Mouse (Mus musculus) kidney, postnatal 36 days (tissue): ENCODE measurements around the gene Atp2a3.

Experiments used
- DNase-seq, 2 experiments: peaks; one replicate each; pipeline ENCODE4 v3.0.0; 2021 to 2022; ENCODE audit warnings: mixed read lengths in 2 of 2

The Atp2a3 gene

DNA sequence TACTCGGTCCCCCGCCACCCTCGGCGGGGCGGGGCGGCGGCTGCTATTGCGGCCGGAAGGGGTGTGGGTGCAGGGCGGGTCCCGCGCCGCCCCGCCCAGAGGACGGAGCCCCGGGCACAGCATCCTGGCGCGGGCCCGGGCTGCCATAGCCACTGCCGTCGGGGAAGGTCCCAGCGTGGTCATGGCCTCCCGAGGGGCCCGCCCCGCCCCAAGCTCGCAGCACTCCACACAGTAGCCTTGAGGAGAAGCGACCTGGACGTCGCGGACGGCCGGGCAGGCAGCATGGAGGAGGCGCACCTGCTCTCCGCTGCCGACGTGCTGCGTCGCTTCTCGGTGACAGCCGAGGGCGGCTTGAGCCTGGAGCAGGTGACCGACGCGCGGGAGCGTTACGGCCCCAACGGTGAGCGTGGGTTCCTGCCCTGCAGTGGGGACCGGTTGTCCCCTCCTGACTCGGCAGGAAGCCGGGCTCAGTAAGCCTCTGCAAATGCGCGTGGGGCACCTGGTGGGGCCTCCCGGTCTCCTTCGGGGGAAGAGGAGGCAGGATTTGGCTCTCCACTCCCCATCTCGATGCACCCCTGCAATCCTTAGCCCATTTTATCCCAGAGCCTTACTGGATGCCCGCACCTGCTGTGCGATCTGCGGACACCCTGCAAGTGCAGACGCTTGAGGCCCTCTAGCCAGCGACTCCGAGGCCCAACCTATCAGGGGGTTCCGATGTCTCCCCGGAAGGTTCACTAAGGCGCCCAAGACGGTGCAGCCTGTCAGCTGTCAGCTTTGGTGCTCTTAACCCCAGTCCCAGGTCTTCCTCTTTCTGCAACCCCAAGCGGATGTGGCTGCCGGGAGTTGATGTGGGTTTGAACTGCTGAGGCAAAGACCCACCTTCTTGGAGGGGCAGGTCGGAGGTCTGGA lies at the start of gene Atp2a3:
Atp2a3 (plus strand) TSS at position 98 of the 909 bp plus-strand sequence.
- peak in 1 of 2 experiments; percentile 57 for DNase-seq

DNA sequence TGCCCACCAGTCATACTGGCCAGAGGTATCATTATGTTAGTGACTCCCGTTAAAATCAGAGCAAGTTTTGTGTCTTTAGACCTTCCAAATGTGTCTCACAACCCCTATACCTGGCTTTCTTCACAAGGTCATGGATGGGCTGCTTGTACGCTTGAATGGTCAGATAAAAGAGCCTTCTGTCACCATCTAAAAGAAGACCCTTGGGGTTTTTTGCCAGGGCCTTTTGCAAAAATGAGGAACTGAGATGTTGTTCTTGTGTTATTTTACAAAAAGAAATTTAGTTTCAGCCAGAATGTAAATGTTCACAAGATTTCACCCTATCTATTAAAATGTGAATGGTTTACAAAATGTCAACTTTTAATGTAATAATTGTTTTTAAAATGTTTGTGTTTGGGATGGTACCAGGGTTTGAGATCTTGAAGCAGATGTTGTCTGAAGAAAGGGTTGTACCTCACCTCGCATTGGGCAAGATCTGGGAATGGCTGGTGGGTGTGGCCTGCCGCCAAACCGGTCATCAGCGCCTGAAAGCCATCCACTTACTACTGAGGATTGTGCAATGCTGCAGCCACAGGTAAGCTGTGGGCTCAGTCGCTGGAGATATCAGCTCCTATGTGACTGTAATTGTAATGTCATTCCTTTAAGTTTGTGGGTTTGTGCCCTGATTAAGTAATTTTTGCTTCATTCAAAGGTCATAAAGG lies 43.5 kb upstream of the Atp2a3 start:
- no peak for DNase-seq

GRCm38 (mm10) chr11:72923116-72923515 lies 37.9 kb upstream of the Atp2a3 start:
- peak; percentile 42 to 45 for DNase-seq

- no peak for DNase-seq
These were observed 36.5 kb upstream of the Atp2a3 start for GRCm38 (mm10) chr11:72924458-72924857.

DNA sequence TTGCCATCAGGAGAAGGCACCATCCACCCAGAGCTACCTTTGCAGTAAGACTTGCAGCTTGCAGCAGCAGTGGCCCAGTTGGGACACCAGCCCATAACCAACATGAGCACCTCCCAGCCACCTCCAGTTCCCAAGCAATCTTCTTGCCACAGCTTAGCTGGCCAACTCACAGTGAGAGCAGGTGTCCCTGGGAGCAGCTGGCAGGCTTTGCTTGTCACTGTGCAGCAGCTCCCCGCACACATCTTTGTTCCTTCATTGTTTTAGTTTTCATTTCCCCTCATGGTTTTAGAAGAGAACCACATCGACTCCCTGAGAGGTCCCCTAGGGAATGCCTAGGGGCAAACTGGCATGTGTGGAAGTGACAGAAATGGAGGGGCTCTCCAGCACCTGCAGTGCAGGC lies 35.9 kb upstream of the Atp2a3 start:
- no peak for DNase-seq

DNA sequence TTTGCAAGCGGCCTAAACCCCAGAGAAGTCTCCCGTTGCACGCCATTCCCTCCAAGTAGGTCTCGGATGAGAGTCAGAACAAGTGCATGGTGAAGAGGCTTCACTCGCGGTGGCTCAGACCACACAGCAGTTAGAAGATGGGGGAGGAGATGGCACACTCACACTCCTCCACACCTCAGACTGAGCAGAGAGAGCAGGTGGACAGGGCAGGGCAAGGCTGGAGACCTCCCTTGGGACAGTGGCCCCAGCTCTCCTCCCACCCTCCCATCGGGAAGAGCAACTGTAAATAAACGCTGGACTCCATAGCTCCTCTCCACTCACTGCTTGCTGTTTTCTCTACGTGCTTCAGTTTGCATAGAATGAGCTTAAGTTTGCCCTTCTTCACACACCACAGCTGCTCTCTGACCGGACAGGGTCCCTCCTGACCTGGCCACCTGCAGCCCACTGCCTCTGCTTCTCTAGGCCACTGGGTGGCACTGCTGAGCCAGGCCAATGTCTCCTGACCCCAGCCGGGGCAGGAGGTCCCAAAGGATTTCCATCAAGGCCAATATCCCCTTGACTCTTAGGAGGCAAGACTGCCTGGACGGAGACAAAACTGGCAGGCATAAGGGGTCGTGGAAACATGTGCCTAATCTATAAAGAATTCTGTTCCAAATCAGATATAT lies 34.6 kb upstream of the Atp2a3 start:
- DNase-seq = peak; percentile 61 to 86

DNA sequence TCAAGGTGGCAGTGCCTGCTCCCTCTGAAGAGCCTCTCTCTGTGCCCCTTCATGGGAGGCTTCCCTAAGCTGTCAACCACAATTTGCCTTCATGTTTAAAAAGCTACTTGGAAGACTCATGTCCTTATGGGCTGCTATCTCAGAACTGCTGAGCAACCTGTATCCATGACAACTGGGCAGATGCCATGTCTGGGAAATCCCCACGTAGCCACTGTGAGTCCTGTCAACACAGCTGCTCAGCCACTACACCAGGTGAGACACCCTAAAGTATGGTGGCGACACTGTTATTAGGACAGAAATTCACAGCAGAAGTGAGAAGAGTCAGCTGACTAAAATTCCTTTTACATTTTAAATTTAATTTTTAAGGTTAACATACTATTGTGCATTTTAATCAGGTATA lies 32.5 kb upstream of the Atp2a3 start:
- no peak for DNase-seq

DNA sequence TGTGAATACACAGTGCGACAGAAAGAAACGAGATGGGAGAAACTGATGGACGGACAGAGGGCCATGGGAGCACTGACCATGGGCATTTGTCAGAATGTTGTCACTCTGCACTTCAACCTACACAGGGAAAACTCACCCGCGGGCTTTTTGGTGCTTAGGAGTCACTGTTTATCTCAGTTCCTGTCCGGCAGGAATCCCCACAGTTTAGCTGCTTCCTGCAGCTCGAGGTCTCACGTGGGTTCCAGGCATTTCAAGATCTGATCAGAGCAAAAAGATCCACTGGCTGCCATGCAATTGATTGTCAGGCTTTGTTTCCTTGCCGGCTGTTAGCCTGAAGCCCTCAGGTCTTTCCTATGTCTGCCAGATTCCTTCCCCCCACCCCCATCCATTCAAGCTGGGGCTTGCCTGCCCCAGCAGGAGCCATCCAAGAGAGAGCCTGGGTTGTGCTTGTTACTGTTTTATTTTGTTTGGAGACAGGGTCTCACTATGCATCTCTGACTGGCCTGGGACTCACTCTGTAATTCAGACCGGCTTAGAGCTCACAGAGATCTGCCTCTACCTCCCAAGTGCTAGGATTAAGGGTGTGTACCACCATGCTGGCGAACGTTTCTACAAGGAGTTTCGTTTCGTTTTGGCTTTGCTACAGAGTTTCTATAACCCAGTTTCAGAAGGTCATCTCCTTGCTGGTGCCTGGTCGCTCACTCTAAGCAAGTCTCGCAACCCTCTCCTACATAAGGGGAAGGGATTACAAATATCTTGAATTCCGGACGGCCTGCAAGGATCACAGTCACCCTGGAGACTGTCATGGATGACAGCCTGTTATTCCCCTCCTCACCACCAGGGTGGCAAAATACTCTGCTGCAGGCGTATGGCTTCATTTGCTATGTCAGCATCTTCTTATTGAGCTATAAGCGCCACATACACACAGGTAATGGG lies 20.5 kb upstream of the Atp2a3 start:
- DNase-seq = peak; percentile 38 to 69

GRCm38 (mm10) chr11:72944996-72945793 lies 15.8 kb upstream of the Atp2a3 start:
- peak; percentile 60 to 67 for DNase-seq

DNA sequence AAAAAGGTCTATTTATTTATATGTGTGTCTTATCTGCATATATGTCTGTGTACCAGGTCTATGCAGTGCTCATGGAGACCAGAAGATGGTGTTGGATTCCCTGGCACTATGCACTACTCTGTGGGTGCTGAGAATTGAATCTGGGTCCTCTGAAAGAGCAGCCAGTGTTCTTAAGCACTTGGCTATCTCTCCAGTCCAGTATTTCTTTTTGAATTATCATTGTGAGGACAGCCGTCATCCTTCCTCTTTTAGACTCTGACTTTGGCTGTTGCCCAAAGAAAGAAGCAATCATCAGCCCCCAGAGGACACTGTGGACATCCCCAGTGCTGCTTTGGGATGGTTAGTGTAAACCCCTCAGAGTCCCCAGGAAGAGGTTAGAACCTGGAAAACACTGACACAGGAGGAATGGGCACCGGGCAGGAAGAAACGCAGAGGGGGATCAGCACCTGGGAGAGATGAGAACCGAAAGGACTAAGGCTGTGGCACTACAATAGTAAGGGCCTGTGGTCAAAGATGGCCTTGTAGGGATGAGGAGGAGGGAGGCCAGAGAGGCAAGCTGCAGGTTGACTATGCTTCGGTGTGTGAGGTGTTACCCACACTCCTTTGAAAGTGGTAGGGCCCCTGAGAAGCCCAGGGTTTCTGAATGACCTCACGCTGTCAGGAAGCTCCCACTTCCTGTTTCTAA lies 15.0 kb upstream of the Atp2a3 start:
- peak in 1 of 2 experiments; percentile 39 for DNase-seq

DNA sequence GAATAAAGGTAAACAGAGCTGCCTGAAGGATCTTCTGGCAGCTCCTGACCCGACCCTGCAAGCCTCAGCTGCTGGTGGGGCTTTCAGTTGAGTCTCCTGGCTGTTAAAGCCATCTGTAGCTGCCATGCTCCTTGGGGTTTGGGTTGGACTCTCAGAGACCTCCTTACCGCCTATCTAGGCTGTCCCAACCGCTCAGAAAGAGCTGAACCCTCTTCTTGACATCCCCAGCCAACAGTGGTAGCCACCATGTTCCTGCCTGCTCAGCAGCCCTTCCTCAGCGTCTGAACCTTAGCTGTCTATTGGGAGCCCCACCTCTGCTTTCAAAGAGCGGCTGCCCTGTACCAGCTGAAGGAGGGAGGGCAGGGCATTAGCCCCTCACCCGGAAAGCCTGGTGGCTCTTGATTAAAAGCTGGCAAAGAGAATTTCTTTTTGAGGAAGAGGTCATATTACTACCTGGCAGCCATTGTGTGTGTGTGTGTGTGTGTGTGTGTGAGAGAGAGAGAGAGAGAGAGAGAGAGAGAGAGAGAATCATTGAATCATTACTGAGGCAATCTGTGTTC lies 14.3 kb upstream of the Atp2a3 start:
- DNase-seq = peak in 1 of 2 experiments; percentile 30

GRCm38 (mm10) chr11:72947840-72948239 lies 13.1 kb upstream of the Atp2a3 start:
- DNase-seq = no peak

- DNase-seq = no peak
These were observed 12.7 kb upstream of the Atp2a3 start for GRCm38 (mm10) chr11:72948254-72948653.

GRCm38 (mm10) chr11:72951137-72952000 lies 9.6 kb upstream of the Atp2a3 start:
- peak; percentile 45 to 46 for DNase-seq

- peak; percentile 63 to 76 for DNase-seq
These were observed 8.7 kb upstream of the Atp2a3 start for GRCm38 (mm10) chr11:72952226-72952625.

DNA sequence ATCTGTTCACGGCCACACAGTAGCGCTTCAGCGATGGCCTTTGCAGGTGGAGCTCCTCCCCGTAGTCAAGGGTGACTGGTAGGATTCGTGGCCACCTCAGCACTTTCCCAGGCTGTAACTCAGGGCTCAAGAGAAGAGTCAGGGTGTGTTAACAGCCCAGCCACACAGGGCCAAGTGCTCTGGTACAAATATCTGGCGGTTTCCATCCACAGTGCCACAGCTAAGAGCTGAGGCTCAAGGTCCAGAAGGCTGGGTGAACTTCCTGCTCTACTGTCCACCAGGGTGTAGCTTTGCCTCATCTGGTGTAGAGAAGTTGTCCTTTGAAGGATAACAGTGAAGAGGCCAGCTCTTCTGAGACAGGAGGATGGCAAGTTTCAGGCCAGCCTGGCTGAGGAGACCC lies 8.3 kb upstream of the Atp2a3 start:
- peak; percentile 15 to 33 for DNase-seq

DNA sequence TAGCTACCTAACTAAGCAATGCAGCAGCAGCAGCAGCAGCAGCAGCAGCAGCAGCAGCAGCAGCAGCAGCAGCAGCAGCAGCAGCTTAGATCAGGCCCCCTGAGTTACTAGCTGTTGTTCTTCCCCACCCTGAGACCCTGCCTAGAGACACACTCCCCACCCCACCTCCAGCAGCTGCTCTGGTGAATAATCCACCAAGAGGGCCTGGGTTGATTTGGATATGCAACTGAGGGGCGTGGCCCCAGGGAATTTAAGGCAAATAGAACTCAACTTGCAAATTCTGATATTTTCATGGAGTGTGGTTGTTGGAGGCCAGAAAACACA lies 7.9 kb upstream of the Atp2a3 start:
- DNase-seq = peak in 1 of 2 experiments; percentile 27

DNA sequence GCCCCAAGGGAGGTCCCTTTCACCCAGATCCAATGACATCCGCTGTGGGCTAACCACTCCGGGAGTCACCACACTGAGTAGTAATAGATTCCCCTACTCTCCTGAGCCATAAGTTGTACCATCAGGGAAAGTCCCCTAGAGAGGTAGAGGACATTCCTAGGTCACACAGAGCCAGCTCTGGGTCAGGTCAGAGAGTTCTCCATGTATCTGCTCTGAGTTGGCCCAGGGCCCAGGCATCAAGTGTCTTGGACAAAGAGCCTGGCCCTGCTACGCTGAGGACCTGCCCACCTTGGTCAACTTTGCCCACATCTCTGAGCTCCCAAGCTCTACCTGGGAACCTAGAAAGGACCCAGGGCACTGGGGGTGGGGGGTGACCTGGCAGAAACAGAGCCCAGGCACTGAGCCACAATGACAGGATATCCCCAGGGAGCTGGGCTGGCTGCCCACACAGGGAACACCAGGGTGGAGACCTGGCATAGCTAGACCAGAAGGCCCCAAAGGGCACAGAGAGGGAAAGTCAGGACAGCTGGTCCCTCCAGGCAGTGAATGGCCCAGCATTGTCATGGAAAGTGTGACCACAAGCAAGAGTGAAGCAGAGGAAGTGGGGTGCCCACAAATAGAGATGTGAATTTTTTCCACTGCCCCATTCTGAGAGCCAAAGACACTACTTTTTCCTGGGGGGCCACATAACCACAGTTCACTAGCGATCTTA lies 7.4 kb upstream of the Atp2a3 start:
- peak; percentile 82 to 85 for DNase-seq

DNA sequence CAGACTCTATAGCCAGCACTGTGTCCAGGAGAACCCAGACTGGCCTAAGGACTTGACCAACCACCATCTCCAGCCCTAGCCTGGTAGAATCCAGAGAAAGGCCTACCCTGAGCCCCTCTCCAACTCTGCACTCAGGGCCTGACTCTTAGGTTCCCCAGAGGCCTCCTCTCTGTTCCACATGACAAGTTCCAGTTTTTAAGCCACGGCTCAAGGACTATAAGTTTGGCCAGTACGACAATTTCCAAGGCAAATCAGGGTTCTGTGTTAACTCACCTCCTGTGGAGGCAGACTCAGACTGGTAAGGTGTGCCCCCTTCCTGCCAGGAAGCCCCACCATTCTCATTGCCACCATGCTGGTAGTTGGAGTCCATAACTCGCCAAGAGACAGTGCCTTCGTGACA lies 6.8 kb upstream of the Atp2a3 start:
- DNase-seq = no peak
